Mouse (Mus musculus) retina, adult 2 months (tissue): ENCODE results near the gene Gm3238.
"Not testable (repeated sequence)": the region's sequence is repeated elsewhere in the genome, so short reads cannot be mapped to it uniquely, and the experiment has no call there.

ENCODE experiments used
- DNase-seq: peaks from one replicate; pipeline ENCODE4 v3.0.0-alpha.2; 2012; ENCODE audit warnings: low read depth, low spot score

Gene Gm3238

GRCm38 (mm10) chr10:77771225-77771624 is at the start of gene Gm3238:
Gene Gm3238, minus strand, starts transcription at chr10:77771325.
- not testable (repeated sequence) for DNase-seq

GRCm38 (mm10) chr10:77819203-77819602 is 48.1 kb upstream of the Gm3238 start:
- DNase-seq: no peak

- DNase-seq: no peak
Measured at GRCm38 (mm10) chr10:77818523-77818922, 47.4 kb upstream of the Gm3238 start.

- no peak for DNase-seq
Measured at GRCm38 (mm10) chr10:77815514-77815913, 44.4 kb upstream of the Gm3238 start.

- DNase-seq: no peak
Measured at GRCm38 (mm10) chr10:77814382-77814781, 43.3 kb upstream of the Gm3238 start, which contains the start of gene Gm2696. Gene Gm2696, plus strand, starts transcription at chr10:77814682.

GRCm38 (mm10) chr10:77811743-77812142 is 40.6 kb upstream of the Gm3238 start, which contains the start of gene Gm9507:
Gene Gm9507, minus strand, starts transcription at chr10:77811843.
- DNase-seq: no peak

GRCm38 (mm10) chr10:77804095-77804494 is 33.0 kb upstream of the Gm3238 start:
- DNase-seq: no peak

- no peak for DNase-seq
Measured at GRCm38 (mm10) chr10:77798921-77799508, 27.9 kb upstream of the Gm3238 start, which contains the start of gene Gm19668. Gene Gm19668, minus strand, starts transcription at chr10:77799133.

GRCm38 (mm10) chr10:77798164-77798920 is 27.2 kb upstream of the Gm3238 start:
- DNase-seq: not testable (repeated sequence)

GRCm38 (mm10) chr10:77797677-77798076 is 26.6 kb upstream of the Gm3238 start:
- no peak for DNase-seq

GRCm38 (mm10) chr10:77794976-77795375 is 23.9 kb upstream of the Gm3238 start, which contains the start of gene Gm9639:
Gene Gm9639, minus strand, starts transcription at chr10:77795076.
- DNase-seq: no peak

- no peak for DNase-seq
Measured at GRCm38 (mm10) chr10:77788621-77789020, 17.5 kb upstream of the Gm3238 start.

GRCm38 (mm10) chr10:77787876-77788275 is 16.8 kb upstream of the Gm3238 start, which contains the start of gene Gm7137:
Gene Gm7137, minus strand, starts transcription at chr10:77788200.
- not testable (repeated sequence) for DNase-seq

- not testable (repeated sequence) for DNase-seq
Measured at GRCm38 (mm10) chr10:77783396-77783795, 12.3 kb upstream of the Gm3238 start.

GRCm38 (mm10) chr10:77782442-77782841 is 11.3 kb upstream of the Gm3238 start, which contains the start of gene Gm3250:
Gene Gm3250, minus strand, starts transcription at chr10:77782542.
- not testable (repeated sequence) for DNase-seq

- DNase-seq: not testable (repeated sequence)
Measured at GRCm38 (mm10) chr10:77776844-77777243, 5.7 kb upstream of the Gm3238 start, which contains the start of gene Gm7138. Gene Gm7138, minus strand, starts transcription at chr10:77776944.

GRCm38 (mm10) chr10:77772142-77772541 is 1.0 kb upstream of the Gm3238 start:
- DNase-seq: not testable (repeated sequence)

- DNase-seq: no peak
Measured at GRCm38 (mm10) chr10:77769727-77770126, 1.4 kb downstream of the Gm3238 start.

- DNase-seq: not testable (repeated sequence)
Measured at GRCm38 (mm10) chr10:77759582-77759981, 11.5 kb downstream of the Gm3238 start, which contains the start of gene Gm3233. Gene Gm3233, minus strand, starts transcription at chr10:77759682.

GRCm38 (mm10) chr10:77753448-77753847 is 17.7 kb downstream of the Gm3238 start:
- DNase-seq: no peak

GRCm38 (mm10) chr10:77752312-77752711 is 18.8 kb downstream of the Gm3238 start:
- not testable (repeated sequence) for DNase-seq

- not testable (repeated sequence) for DNase-seq
Measured at GRCm38 (mm10) chr10:77751254-77751653, 19.9 kb downstream of the Gm3238 start, which contains the start of gene Gm9736. Gene Gm9736, minus strand, starts transcription at chr10:77751354.
